Mouse (Mus musculus): Measurements from ENCODE around the gene Mdh2. TPM values are rescaled to one million over a fixed set of nuclear protein-coding genes. Genes with fewer than 3 reads are reported as not detected.

Gene Mdh2
- polyA plus RNA-seq (2014; fragmentation: Nextera tagmentation; extraction: Ambion mirVana) = 625 and 635 TPM in 2 replicates

DNA sequence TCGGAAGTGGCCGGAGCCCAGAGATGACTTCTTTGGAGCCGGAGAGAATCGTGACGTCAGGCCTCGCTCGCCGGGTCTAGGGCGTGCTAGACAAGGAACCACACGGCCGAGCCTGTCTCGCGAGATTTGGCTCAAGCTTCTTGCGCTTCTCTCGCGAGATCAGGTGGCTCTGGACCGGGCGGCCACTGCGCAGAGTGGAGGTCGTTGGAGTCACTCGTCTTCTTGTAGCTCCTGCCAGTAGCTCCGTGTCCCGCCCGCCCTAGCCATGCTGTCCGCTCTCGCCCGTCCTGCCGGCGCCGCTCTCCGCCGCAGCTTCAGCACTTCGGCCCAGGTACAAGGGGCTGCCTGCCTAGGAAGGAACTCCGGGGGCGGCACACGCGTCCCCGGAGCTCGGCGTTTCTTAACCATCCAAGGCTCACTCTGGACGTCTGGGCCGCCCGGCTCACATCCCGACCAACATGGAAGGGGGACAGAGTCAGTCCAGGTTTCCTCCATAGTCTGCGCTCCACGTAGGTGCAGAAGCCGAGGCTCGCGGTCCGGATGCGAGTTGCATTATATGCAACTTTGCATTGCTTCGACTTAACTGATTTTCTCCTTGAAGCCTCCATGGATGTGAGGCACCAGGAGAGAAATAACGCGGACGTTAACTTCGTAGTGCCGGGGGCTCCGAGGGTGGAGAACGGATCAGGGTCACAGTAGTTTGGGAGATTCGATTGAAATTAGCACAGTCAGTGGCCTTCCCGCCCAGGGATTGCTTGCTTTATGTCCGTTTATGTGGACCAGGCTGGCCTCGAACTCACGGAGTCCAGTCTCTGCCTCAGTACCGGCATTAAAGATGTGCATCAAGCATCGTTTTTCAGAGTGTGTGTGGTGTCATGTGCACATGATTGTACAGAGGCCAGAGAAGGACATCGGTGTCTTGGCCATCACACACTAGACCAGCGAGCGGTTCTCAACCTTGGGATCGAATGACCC lies at the start of gene Mdh2:
Mdh2 (plus strand) TSS at position 10 of the 975 bp plus-strand sequence.
- H3K9me3 ChIP-seq (ENCODE audit: control insufficient read depth, low read length) = no peaks in the 10 kb centered on the region
- H3K27ac ChIP-seq (ENCODE audit: low read depth, low read length) = peak within 1 kb of the TSS; percentile 82
- H3K4me2 ChIP-seq = peak within 1 kb of the TSS; percentile 87
- ATAC-seq (replicated peaks; ENCODE audit: low FRiP score) (peak; percentile 96), DNase-seq (ENCODE audit: low spot score) (peak; percentile 99)
- H3K4me3 ChIP-seq (ENCODE audit: low read depth, low read length) = peak within 1 kb of the TSS; percentile 87
- under 1% methylated on average over 70 of the region's 70 CpGs for WGBS
- peak within 1 kb of the TSS; percentile 95 for H3K9ac ChIP-seq (ENCODE audit: low read depth, low read length)
- H3K27me3 ChIP-seq (replicated peaks; ENCODE audit: control insufficient read depth, insufficient read depth, low read length) = no peaks in the 10 kb centered on the region
- H3K4me1 ChIP-seq (replicated peaks; ENCODE audit: control insufficient read depth, insufficient read depth, low read length) = peaks cover 18% of the 10 kb centered on the region
- peaks cover 19% of the 10 kb centered on the region for H3K36me3 ChIP-seq (ENCODE audit: control insufficient read depth, insufficient read depth, low read length)

DNA sequence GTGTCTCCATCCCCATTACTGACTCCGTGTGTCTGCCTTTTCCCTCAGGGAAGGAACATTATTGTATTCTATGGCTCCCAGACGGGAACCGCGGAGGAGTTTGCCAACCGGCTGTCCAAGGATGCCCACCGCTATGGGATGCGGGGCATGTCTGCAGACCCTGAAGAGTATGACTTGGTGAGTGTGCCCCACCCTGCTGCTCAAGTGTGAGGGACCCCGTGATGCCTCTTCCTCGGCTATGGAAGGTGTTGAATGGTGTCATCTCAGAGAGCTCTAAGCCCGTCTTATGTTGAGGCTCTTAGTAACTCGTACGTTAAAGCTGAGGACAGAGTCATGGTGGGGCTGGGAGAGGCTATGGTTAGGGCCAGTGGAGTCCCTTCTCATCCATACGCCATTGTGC lies 48.9 kb upstream of the Mdh2 start:
- Histone ChIP-seq H3K36me3 (ENCODE audit: control insufficient read depth, insufficient read depth, low read length) (peaks cover 45% of the 10 kb centered on the region), H3K9ac (ENCODE audit: low read depth, low read length) (no peak overlapping the region), H3K4me2 (no peak overlapping the region), H3K27ac (ENCODE audit: low read depth, low read length) (no peak overlapping the region), H3K9me3 (ENCODE audit: control insufficient read depth, low read length) (no peaks in the 10 kb centered on the region), H3K4me3 (ENCODE audit: low read depth, low read length) (no peak overlapping the region), H3K27me3 (replicated peaks; ENCODE audit: control insufficient read depth, insufficient read depth, low read length) (no peaks in the 10 kb centered on the region), H3K4me1 (replicated peaks; ENCODE audit: control insufficient read depth, insufficient read depth, low read length) (peaks cover 16% of the 10 kb centered on the region)
- DNase-seq (ENCODE audit: low spot score) (no peak), ATAC-seq (replicated peaks; ENCODE audit: low FRiP score) (no peak)
- WGBS = 90% methylated on average over 13 of the region's 13 CpGs

DNA sequence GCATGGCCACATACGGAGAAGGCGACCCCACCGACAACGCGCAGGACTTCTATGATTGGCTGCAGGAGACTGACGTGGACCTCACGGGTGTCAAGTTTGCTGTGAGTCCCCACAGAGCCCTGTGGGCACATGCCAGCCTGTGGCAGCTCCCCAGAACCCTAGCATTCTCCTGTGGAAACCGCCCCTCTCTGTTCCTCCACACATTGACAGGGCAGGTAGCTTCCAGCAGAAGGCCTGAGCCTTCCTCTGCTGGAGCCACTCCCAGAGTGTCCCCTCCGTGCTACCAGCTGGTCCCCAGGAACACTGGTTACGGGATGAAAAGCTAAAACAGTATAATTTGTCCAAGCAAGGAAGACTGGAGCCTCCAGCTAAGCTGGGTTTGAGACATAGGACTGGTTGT lies 48.0 kb upstream of the Mdh2 start:
- H3K4me2 ChIP-seq = no peak overlapping the region
- H3K4me1 ChIP-seq (replicated peaks; ENCODE audit: control insufficient read depth, insufficient read depth, low read length) = peaks cover 7% of the 10 kb centered on the region
- H3K27ac ChIP-seq (ENCODE audit: low read depth, low read length) = no peak overlapping the region
- H3K9me3 ChIP-seq (ENCODE audit: control insufficient read depth, low read length) = no peaks in the 10 kb centered on the region
- no peak overlapping the region for H3K4me3 ChIP-seq (ENCODE audit: low read depth, low read length)
- H3K27me3 ChIP-seq (replicated peaks; ENCODE audit: control insufficient read depth, insufficient read depth, low read length) = no peaks in the 10 kb centered on the region
- DNase-seq (ENCODE audit: low spot score) = no peak
- ATAC-seq (replicated peaks; ENCODE audit: low FRiP score) = no peak
- peaks cover 51% of the 10 kb centered on the region for H3K36me3 ChIP-seq (ENCODE audit: control insufficient read depth, insufficient read depth, low read length)
- WGBS = 96% methylated on average over 10 of the region's 10 CpGs
- no peak overlapping the region for H3K9ac ChIP-seq (ENCODE audit: low read depth, low read length)

DNA sequence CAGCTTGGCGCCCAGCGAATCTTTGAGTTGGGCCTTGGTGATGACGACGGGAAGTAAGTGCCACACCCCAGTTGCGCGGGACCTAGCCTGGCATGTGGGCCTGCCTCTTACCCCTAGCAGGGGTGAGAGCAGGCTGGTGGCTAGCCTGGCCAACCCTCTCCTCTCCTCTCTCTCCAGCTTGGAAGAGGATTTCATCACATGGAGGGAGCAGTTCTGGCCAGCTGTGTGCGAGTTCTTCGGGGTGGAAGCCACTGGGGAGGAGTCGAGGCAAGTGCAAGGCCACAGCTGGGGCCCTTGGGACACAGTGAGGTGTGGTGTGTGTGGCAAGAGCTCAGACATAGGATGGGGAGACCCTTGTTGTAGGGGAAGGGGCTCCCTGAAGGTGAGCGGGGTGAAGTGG lies 47.4 kb upstream of the Mdh2 start:
- peaks cover 53% of the 10 kb centered on the region for H3K36me3 ChIP-seq (ENCODE audit: control insufficient read depth, insufficient read depth, low read length)
- DNase-seq (ENCODE audit: low spot score) (no peak), ATAC-seq (replicated peaks; ENCODE audit: low FRiP score) (no peak)
- peaks cover 4% of the 10 kb centered on the region; the same call in 1 of the 2 replicates for H3K4me1 ChIP-seq (replicated peaks; ENCODE audit: control insufficient read depth, insufficient read depth, low read length)
- no peak overlapping the region for H3K27ac ChIP-seq (ENCODE audit: low read depth, low read length)
- no peak overlapping the region for H3K4me2 ChIP-seq
- 93% methylated on average over 10 of the region's 10 CpGs for WGBS
- H3K4me3 ChIP-seq (ENCODE audit: low read depth, low read length) = no peak overlapping the region
- H3K9ac ChIP-seq (ENCODE audit: low read depth, low read length) = no peak overlapping the region
- no peaks in the 10 kb centered on the region for H3K9me3 ChIP-seq (ENCODE audit: control insufficient read depth, low read length)
- H3K27me3 ChIP-seq (replicated peaks; ENCODE audit: control insufficient read depth, insufficient read depth, low read length) = no peaks in the 10 kb centered on the region

DNA sequence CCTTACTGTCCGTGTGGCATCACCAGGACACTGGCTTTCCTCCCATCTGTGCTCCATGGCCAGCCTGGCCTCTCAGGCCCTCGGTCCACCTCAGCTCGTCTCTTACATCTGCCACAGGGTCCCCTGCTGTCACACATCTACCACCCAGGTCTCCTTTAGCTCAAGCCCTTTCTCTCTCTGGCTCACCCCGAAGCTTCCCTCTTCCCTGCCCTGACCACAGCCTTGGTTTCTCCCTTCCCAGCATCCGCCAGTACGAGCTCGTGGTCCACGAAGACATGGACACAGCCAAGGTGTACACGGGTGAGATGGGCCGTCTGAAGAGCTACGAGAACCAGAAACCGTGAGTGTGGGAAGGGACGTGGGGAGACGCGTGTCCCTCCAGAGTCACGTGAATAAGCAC lies 47.0 kb upstream of the Mdh2 start:
- 92% methylated on average over 16 of the region's 16 CpGs for WGBS
- ATAC-seq (replicated peaks; ENCODE audit: low FRiP score) (no peak), DNase-seq (ENCODE audit: low spot score) (no peak)
- H3K9ac ChIP-seq (ENCODE audit: low read depth, low read length) = no peak overlapping the region
- no peaks in the 10 kb centered on the region for H3K9me3 ChIP-seq (ENCODE audit: control insufficient read depth, low read length)
- H3K4me2 ChIP-seq = no peak overlapping the region
- H3K36me3 ChIP-seq (ENCODE audit: control insufficient read depth, insufficient read depth, low read length) = peaks cover 53% of the 10 kb centered on the region
- no peaks in the 10 kb centered on the region for H3K4me1 ChIP-seq (replicated peaks; ENCODE audit: control insufficient read depth, insufficient read depth, low read length)
- H3K4me3 ChIP-seq (ENCODE audit: low read depth, low read length) = no peak overlapping the region
- no peaks in the 10 kb centered on the region for H3K27me3 ChIP-seq (replicated peaks; ENCODE audit: control insufficient read depth, insufficient read depth, low read length)
- H3K27ac ChIP-seq (ENCODE audit: low read depth, low read length) = no peak overlapping the region

DNA sequence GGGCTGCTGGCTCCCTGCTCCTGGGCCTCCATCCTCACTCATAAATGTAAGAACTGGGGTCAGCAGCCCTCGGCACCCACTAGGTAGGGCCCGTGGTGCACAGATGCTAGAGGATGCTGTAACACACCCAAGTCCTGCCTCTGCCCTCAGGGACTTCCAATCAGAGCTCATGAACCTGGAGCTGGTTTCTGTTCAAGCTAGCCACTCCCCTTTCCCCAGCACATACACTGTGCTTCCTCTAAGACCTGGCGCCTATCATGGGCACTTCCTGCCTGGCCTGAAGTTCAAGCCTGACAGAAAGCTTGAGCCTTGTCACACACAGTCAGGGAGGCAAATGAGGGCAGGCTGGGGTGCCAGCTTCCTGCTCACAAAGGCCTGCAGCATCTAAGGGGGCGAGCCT lies 45.2 kb upstream of the Mdh2 start:
- ATAC-seq (replicated peaks; ENCODE audit: low FRiP score) (no peak), DNase-seq (ENCODE audit: low spot score) (no peak)
- Histone ChIP-seq H3K4me2 (no peak overlapping the region), H3K4me1 (replicated peaks; ENCODE audit: control insufficient read depth, insufficient read depth, low read length) (no peaks in the 10 kb centered on the region), H3K9ac (ENCODE audit: low read depth, low read length) (no peak overlapping the region), H3K27ac (ENCODE audit: low read depth, low read length) (no peak overlapping the region), H3K36me3 (ENCODE audit: control insufficient read depth, insufficient read depth, low read length) (peaks cover 53% of the 10 kb centered on the region), H3K4me3 (ENCODE audit: low read depth, low read length) (no peak overlapping the region), H3K9me3 (ENCODE audit: control insufficient read depth, low read length) (no peaks in the 10 kb centered on the region), H3K27me3 (replicated peaks; ENCODE audit: control insufficient read depth, insufficient read depth, low read length) (no peaks in the 10 kb centered on the region)
- 88% methylated on average over 4 of the region's 4 CpGs for WGBS

DNA sequence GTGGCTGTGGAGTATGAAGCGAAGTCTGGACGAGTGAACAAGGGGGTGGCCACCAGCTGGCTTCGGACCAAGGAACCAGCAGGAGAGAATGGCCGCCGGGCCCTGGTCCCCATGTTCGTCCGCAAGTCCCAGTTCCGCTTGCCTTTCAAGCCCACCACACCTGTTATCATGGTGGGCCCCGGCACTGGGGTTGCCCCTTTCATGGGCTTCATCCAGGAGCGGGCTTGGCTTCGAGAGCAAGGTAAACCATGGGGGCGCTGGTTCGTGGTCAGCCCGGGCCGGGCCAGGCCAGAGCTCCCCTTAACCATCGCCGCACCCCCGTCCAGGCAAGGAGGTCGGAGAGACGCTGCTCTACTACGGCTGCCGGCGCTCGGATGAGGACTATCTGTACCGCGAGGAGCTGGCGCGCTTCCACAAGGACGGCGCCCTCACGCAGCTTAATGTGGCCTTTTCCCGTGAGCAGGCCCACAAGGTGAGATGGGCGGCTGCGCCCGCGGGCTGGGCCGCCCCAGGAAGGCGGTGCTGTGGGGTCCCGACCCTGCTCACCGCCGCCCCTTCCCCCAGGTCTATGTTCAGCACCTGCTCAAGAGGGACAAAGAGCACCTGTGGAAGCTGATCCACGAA lies 44.1 kb upstream of the Mdh2 start:
- Histone ChIP-seq H3K36me3 (ENCODE audit: control insufficient read depth, insufficient read depth, low read length) (peaks cover 49% of the 10 kb centered on the region), H3K27me3 (replicated peaks; ENCODE audit: control insufficient read depth, insufficient read depth, low read length) (no peaks in the 10 kb centered on the region), H3K27ac (ENCODE audit: low read depth, low read length) (no peak overlapping the region), H3K9me3 (ENCODE audit: control insufficient read depth, low read length) (no peaks in the 10 kb centered on the region), H3K4me2 (no peak overlapping the region), H3K9ac (ENCODE audit: low read depth, low read length) (no peak overlapping the region), H3K4me3 (ENCODE audit: low read depth, low read length) (no peak overlapping the region), H3K4me1 (replicated peaks; ENCODE audit: control insufficient read depth, insufficient read depth, low read length) (peaks cover 2% of the 10 kb centered on the region; the same call in 1 of the 2 replicates)
- 91% methylated on average over 42 of the region's 42 CpGs for WGBS
- ATAC-seq (replicated peaks; ENCODE audit: low FRiP score) (no peak), DNase-seq (ENCODE audit: low spot score) (no peak)

DNA sequence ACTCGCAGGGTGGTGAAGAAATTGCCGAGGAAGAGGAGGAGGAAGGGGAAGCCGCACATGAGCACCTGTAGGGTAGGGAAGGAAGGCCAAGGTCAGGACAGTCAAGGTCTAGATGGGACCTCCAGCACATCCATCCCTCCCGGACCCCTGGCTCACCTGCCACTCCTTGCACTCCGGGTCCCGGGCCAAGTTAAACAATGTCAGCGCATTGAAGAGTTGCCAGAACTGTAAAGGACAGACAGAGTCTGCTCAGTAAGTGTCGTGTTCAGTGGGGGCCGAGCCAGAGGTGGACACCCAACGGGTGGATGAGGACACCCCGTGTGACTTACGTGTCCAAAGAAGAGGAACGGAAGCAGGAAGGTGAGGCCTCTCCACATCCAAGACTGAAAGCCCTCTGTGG lies 42.5 kb upstream of the Mdh2 start:
- ATAC-seq (replicated peaks; ENCODE audit: low FRiP score) = no peak
- no peak overlapping the region for H3K9ac ChIP-seq (ENCODE audit: low read depth, low read length)
- H3K4me2 ChIP-seq = no peak overlapping the region
- H3K36me3 ChIP-seq (ENCODE audit: control insufficient read depth, insufficient read depth, low read length) = peaks cover 40% of the 10 kb centered on the region
- 92% methylated on average over 13 of the region's 13 CpGs for WGBS
- DNase-seq (ENCODE audit: low spot score) = no peak
- no peaks in the 10 kb centered on the region for H3K27me3 ChIP-seq (replicated peaks; ENCODE audit: control insufficient read depth, insufficient read depth, low read length)
- no peaks in the 10 kb centered on the region for H3K9me3 ChIP-seq (ENCODE audit: control insufficient read depth, low read length)
- no peak overlapping the region for H3K4me3 ChIP-seq (ENCODE audit: low read depth, low read length)
- no peak overlapping the region for H3K27ac ChIP-seq (ENCODE audit: low read depth, low read length)
- peaks cover 2% of the 10 kb centered on the region; the same call in 1 of the 2 replicates for H3K4me1 ChIP-seq (replicated peaks; ENCODE audit: control insufficient read depth, insufficient read depth, low read length)

Measured in liver, embryonic 11.5 days (tissue).